Mouse (Mus musculus) forebrain, embryonic 15.5 days (tissue): ENCODE results near the gene Gnat1. TPM values are rescaled to one million over a fixed set of nuclear protein-coding genes. Genes with fewer than 3 reads are reported as not detected.

ENCODE experiments used
- ATAC-seq: fragments of 200-750 bp; cut with Nextera tagmentation; replicated peaks from 2 replicates; pipeline ENCODE4 v1.8.0; 2017; ENCODE audit warnings: mild to moderate bottlenecking, moderate TSS enrichment, moderate library complexity
- H3K27ac ChIP-seq: fragments of 300-500 bp; sonication (generic); replicated peaks from 2 replicates; pipeline ENCODE4 v1.5.1; 2015; ENCODE audit warnings: mild to moderate bottlenecking, inconsistent platforms
- H3K27me3 ChIP-seq: fragments of 300-500 bp; sonication (generic); 2 replicates; pipeline ENCODE4 v1.6.1; 2015; ENCODE audit warnings: inconsistent platforms
- H3K36me3 ChIP-seq: fragments of 300-500 bp; sonication (generic); 2 replicates; pipeline ENCODE4 v1.6.1; 2015; ENCODE audit warnings: mild to moderate bottlenecking, inconsistent platforms
- H3K4me1 ChIP-seq: fragments of 300-500 bp; sonication (generic); 2 replicates; pipeline ENCODE4 v1.6.1; 2015; ENCODE audit warnings: inconsistent platforms
- H3K4me2 ChIP-seq: fragments of 300-500 bp; sonication (generic); replicated peaks from 2 replicates; pipeline ENCODE4 v1.6.1; 2015; ENCODE audit warnings: mild to moderate bottlenecking, inconsistent platforms
- H3K4me3 ChIP-seq: fragments of 300-500 bp; sonication (generic); 2 replicates; pipeline ENCODE4 v1.5.1; 2015; ENCODE audit warnings: mild to moderate bottlenecking, inconsistent platforms
- H3K9ac ChIP-seq: fragments of 300-500 bp; sonication (generic); replicated peaks from 2 replicates; pipeline ENCODE4 v1.6.1; 2015; ENCODE audit warnings: mild to moderate bottlenecking, inconsistent platforms
- H3K9me3 ChIP-seq: fragments of 300-500 bp; sonication (generic); 2 replicates; pipeline ENCODE4 v1.6.1; 2016; ENCODE audit warnings: inconsistent platforms
- WGBS: fragments of 180-500 bp; shearing (Covaris S2); methylation state at CpG from one replicate; pipeline ENCODE4 v1.1.7; 2015; ENCODE audit warnings: mixed read lengths; 5-methylcytosine and 5-hydroxymethylcytosine counted together
- polyA plus RNA-seq: library from polyadenylated mRNA; unstranded; fragments of >200 nt; fragmentation: Nextera tagmentation; extraction: Ambion mirVana; gene quantifications from 2 replicates; pipeline ENCODE4 v1.2.1, GENCODE M21; 2015

The Gnat1 gene
- polyA plus RNA-seq, 1 experiment from 2014 or later: 1.8 TPM

- 2% methylated on average over 14 of the region's 14 CpGs for WGBS
- Histone ChIP-seq H3K9me3 (no peaks in the 10 kb centered on the region), H3K27me3 (no peaks in the 10 kb centered on the region), H3K4me3 (no peak overlapping the region), H3K36me3 (no peaks in the 10 kb centered on the region), H3K4me1 (peaks cover 70% of the 10 kb centered on the region), H3K4me2 (peak overlapping the region; percentile 21), H3K9ac (no peak overlapping the region), H3K27ac (peak overlapping the region; percentile 62)
- ATAC-seq: peak; percentile 23; the same call in 1 of the 2 replicates
These were observed 18.5 kb upstream of the Gnat1 start for GRCm38 (mm10) chr9:107697811-107698521.

GRCm38 (mm10) chr9:107696845-107697610 is 17.5 kb upstream of the Gnat1 start:
- Histone ChIP-seq H3K9me3 (no peaks in the 10 kb centered on the region), H3K4me3 (no peak overlapping the region), H3K27ac (no peak overlapping the region; the same call in 1 of the 2 replicates), H3K9ac (no peak overlapping the region), H3K27me3 (no peaks in the 10 kb centered on the region), H3K4me1 (peaks cover 61% of the 10 kb centered on the region), H3K36me3 (peaks cover 4% of the 10 kb centered on the region; the same call in 1 of the 2 replicates), H3K4me2 (no peak overlapping the region)
- 25% methylated on average over 9 of the region's 9 CpGs for WGBS
- ATAC-seq: no peak

GRCm38 (mm10) chr9:107696106-107696479 is 16.6 kb upstream of the Gnat1 start:
- peaks cover 53% of the 10 kb centered on the region for H3K4me1 ChIP-seq
- no peak overlapping the region for H3K27ac ChIP-seq
- peaks cover 11% of the 10 kb centered on the region for H3K36me3 ChIP-seq
- no peak overlapping the region for H3K4me3 ChIP-seq
- H3K9me3 ChIP-seq: no peaks in the 10 kb centered on the region
- no peak overlapping the region for H3K9ac ChIP-seq
- no peaks in the 10 kb centered on the region for H3K27me3 ChIP-seq
- 48% methylated on average over 6 of the region's 6 CpGs for WGBS
- H3K4me2 ChIP-seq: no peak overlapping the region
- no peak for ATAC-seq

GRCm38 (mm10) chr9:107695441-107696105 is 16.1 kb upstream of the Gnat1 start:
- 88% methylated on average over 12 of the region's 12 CpGs for WGBS
- Histone ChIP-seq H3K36me3 (peaks cover 14% of the 10 kb centered on the region), H3K9me3 (no peaks in the 10 kb centered on the region), H3K4me1 (peaks cover 48% of the 10 kb centered on the region), H3K27ac (no peak overlapping the region), H3K9ac (no peak overlapping the region), H3K4me2 (no peak overlapping the region), H3K27me3 (no peaks in the 10 kb centered on the region), H3K4me3 (no peak overlapping the region)
- ATAC-seq: no peak

- Histone ChIP-seq H3K36me3 (peaks cover 21% of the 10 kb centered on the region), H3K27me3 (no peaks in the 10 kb centered on the region), H3K4me2 (no peak overlapping the region), H3K4me3 (no peak overlapping the region), H3K4me1 (peaks cover 38% of the 10 kb centered on the region), H3K9me3 (no peaks in the 10 kb centered on the region), H3K9ac (no peak overlapping the region), H3K27ac (no peak overlapping the region)
- no peak for ATAC-seq
- 73% methylated on average over 7 of the region's 7 CpGs for WGBS
These were observed 15.1 kb upstream of the Gnat1 start for GRCm38 (mm10) chr9:107694627-107695026.

- Histone ChIP-seq H3K4me1 (peaks cover 27% of the 10 kb centered on the region), H3K4me2 (no peak overlapping the region), H3K27ac (no peak overlapping the region), H3K4me3 (no peak overlapping the region), H3K9me3 (no peaks in the 10 kb centered on the region), H3K27me3 (no peaks in the 10 kb centered on the region), H3K36me3 (peaks cover 30% of the 10 kb centered on the region), H3K9ac (no peak overlapping the region)
- no peak for ATAC-seq
- 53% methylated on average over 4 of the region's 4 CpGs for WGBS
These were observed 14.0 kb upstream of the Gnat1 start for GRCm38 (mm10) chr9:107693433-107693987.

- Histone ChIP-seq H3K4me1 (peaks cover 20% of the 10 kb centered on the region), H3K4me2 (no peak overlapping the region), H3K27ac (no peak overlapping the region), H3K27me3 (no peaks in the 10 kb centered on the region), H3K9me3 (no peaks in the 10 kb centered on the region), H3K36me3 (peaks cover 30% of the 10 kb centered on the region), H3K9ac (no peak overlapping the region), H3K4me3 (no peak overlapping the region)
- WGBS: 54% methylated on average over 5 of the region's 5 CpGs
- no peak for ATAC-seq
These were observed 13.3 kb upstream of the Gnat1 start for GRCm38 (mm10) chr9:107692785-107693184.

- peaks cover 33% of the 10 kb centered on the region for H3K36me3 ChIP-seq
- H3K9me3 ChIP-seq: no peaks in the 10 kb centered on the region
- no peak overlapping the region for H3K4me3 ChIP-seq
- H3K4me1 ChIP-seq: peaks cover 8% of the 10 kb centered on the region
- no peak overlapping the region for H3K4me2 ChIP-seq
- ATAC-seq: no peak
- no peaks in the 10 kb centered on the region for H3K27me3 ChIP-seq
- no peak overlapping the region for H3K27ac ChIP-seq
- 85% methylated on average over 8 of the region's 8 CpGs for WGBS
- no peak overlapping the region for H3K9ac ChIP-seq
These were observed 10.9 kb upstream of the Gnat1 start for GRCm38 (mm10) chr9:107690391-107690790.

GRCm38 (mm10) chr9:107688939-107689338 is 9.4 kb upstream of the Gnat1 start:
- H3K4me2 ChIP-seq: no peak overlapping the region
- WGBS: 86% methylated on average over 7 of the region's 7 CpGs
- no peak overlapping the region for H3K4me3 ChIP-seq
- no peaks in the 10 kb centered on the region for H3K27me3 ChIP-seq
- H3K4me1 ChIP-seq: peaks cover 8% of the 10 kb centered on the region
- no peak overlapping the region for H3K9ac ChIP-seq
- H3K36me3 ChIP-seq: peaks cover 38% of the 10 kb centered on the region
- H3K27ac ChIP-seq: no peak overlapping the region
- no peak for ATAC-seq
- no peaks in the 10 kb centered on the region for H3K9me3 ChIP-seq

GRCm38 (mm10) chr9:107688415-107688814 is 8.9 kb upstream of the Gnat1 start:
- H3K9me3 ChIP-seq: no peaks in the 10 kb centered on the region
- ATAC-seq: no peak
- no peak overlapping the region for H3K27ac ChIP-seq
- no peak overlapping the region for H3K9ac ChIP-seq
- peaks cover 43% of the 10 kb centered on the region for H3K36me3 ChIP-seq
- no peak overlapping the region for H3K4me3 ChIP-seq
- H3K4me1 ChIP-seq: peaks cover 6% of the 10 kb centered on the region
- no peak overlapping the region for H3K4me2 ChIP-seq
- WGBS: 88% methylated on average over 5 of the region's 5 CpGs
- no peaks in the 10 kb centered on the region for H3K27me3 ChIP-seq

- no peak overlapping the region for H3K4me3 ChIP-seq
- no peaks in the 10 kb centered on the region for H3K4me1 ChIP-seq
- H3K9me3 ChIP-seq: no peaks in the 10 kb centered on the region
- ATAC-seq: peak; percentile 85
- H3K9ac ChIP-seq: no peak overlapping the region
- no peak overlapping the region for H3K27ac ChIP-seq
- H3K27me3 ChIP-seq: no peaks in the 10 kb centered on the region
- 30% methylated on average over 17 of the region's 17 CpGs for WGBS
- H3K36me3 ChIP-seq: peaks cover 37% of the 10 kb centered on the region
- no peak overlapping the region for H3K4me2 ChIP-seq
These were observed 5.9 kb upstream of the Gnat1 start for GRCm38 (mm10) chr9:107685231-107685981.
